Comparison of ENCODE assay signal across 10 mouse cellular contexts in genomic region chr9:79045314-79045713, GRCm38 (mm10).
A peak's percentile ranks its signal among the peaks of the same experiment; 100 is the strongest.
DNase-seq lines count a peak whose midpoint lies in the region; ATAC-seq and TF ChIP-seq lines count a peak whose summit lies in the region.
"Had no signal": no experiment of that assay in that cellular context is flagged by ENCODE, and none has a peak within 500 bp of the region (broad histone marks: within the 10 kb centered on the region; RNA-seq: fewer than 3 reads in every experiment).

No protein-coding gene starts in this region.

- no peaks in the 10 kb centered on the region for H3K9me3 ChIP-seq in lung, embryonic 14.5 days (ENCODE audit: low read depth, low read length)

- H3K36me3 ChIP-seq in lung, embryonic 14.5 days (ENCODE audit: insufficient read depth), result no peaks in the 10 kb centered on the region

- H3K27ac ChIP-seq in left cerebral cortex, adult 2 months, result no peak overlapping the region
- H3K27ac ChIP-seq in lung, embryonic 14.5 days (ENCODE audit: low read depth), result no peak overlapping the region
- H3K27ac ChIP-seq: liver, embryonic 14.5 days had no signal

- no peaks in the 10 kb centered on the region for H3K4me1 ChIP-seq in lung, embryonic 14.5 days (ENCODE audit: insufficient read depth)

- no peak overlapping the region for H3K4me3 ChIP-seq in left cerebral cortex, adult 2 months
- no peak overlapping the region for H3K4me3 ChIP-seq in lung, embryonic 14.5 days (ENCODE audit: low read depth, low read length)
- H3K4me3 ChIP-seq: erythroblast, embryonic 14.5 days had no signal

- no peak overlapping the region for H3K4me2 ChIP-seq in lung, embryonic 14.5 days

- peak; percentile 58 for DNase-seq in embryo, embryonic 10.5 days (ENCODE audit: low spot score)
- no peak for DNase-seq in embryo, embryonic 10 days (ENCODE audit: low spot score)
- DNase-seq in left cerebral cortex, adult 2 months (ENCODE audit: extremely low spot score in 1 of 2, low spot score in 2 of 2), result peak in 1 of 2 experiments; percentile 26
- no peak for DNase-seq in left cerebral cortex, adult 11 months (ENCODE audit: low spot score)
- DNase-seq in adrenal gland, postnatal 25 days, result peak; percentile 56
- peak; percentile 64 for DNase-seq in lung, embryonic 14.5 days
- no peak for DNase-seq in cerebellum, postnatal 4 days (ENCODE audit: low spot score in 2 of 2)

- intact Hi-C loops in left cerebral cortex, adult 2 months (cut with DNase I), result loop anchor here (1.0 kb wide), 1 partner anchor 672 kb away; no protein-coding TSS in a partner anchor

- TF ChIP-seq CTCF in left cerebral cortex, adult 2 months (IDR thresholded peaks at IDR 0.05), result peak; percentile 58
- TF ChIP-seq CTCF in lung, embryonic 14.5 days (IDR thresholded peaks at IDR 0.05; ENCODE audit: low read depth), result peak; percentile 49; the same call in 1 of the 2 replicates

- H3K9ac ChIP-seq in lung, embryonic 14.5 days, result no peak overlapping the region
- H3K9ac ChIP-seq: liver, embryonic 14.5 days had no signal

- 9% methylated on average over 2 of the region's 2 CpGs for WGBS in lung, embryonic 14.5 days

- ATAC-seq in lung, embryonic 14.5 days (ENCODE audit: insufficient read depth), result no peak
- no peak for ATAC-seq in erythroid progenitor cell, adult 5-6 weeks (replicated peaks; ENCODE audit: low FRiP score, poor library complexity, severe bottlenecking)

- no peaks in the 10 kb centered on the region for H3K27me3 ChIP-seq in lung, embryonic 14.5 days (ENCODE audit: insufficient read depth, low read length)

Comparison
In these comparisons a context has a peak if more than half of its experiments do, and no peak if none do; other contexts are left out.
1. DNase-seq: peak in embryo, embryonic 10.5 days (single experiment), adrenal gland, postnatal 25 days (single experiment) and lung, embryonic 14.5 days (single experiment); none in embryo, embryonic 10 days (single experiment), left cerebral cortex, adult 11 months (single experiment) and cerebellum, postnatal 4 days (0 of 2).